Mouse (Mus musculus) CH12.LX (cell line): ENCODE data around the gene Csrp1.

Experiments used
- BHLHE40 ChIP-seq: IDR thresholded peaks from 2 replicates; pipeline ENCODE4 v1.6.1; 2011; ENCODE audit warnings: mild to moderate bottlenecking, low read depth, low read length, improper control_type of control experiment
- CTCF ChIP-seq, 2 experiments: IDR thresholded peaks in 1 of 2; conservative IDR thresholded peaks in 1 of 2; 2 replicates each; pipeline ENCODE4 v1.5.1; 2011 to 2012; ENCODE audit warnings: low read depth in 2 of 2, low read length in 2 of 2, improper control_type of control experiment in 1 of 2, inconsistent platforms in 1 of 2, mild to moderate bottlenecking in 1 of 2, moderate library complexity in 1 of 2
- ELF1 ChIP-seq: IDR thresholded peaks from 2 replicates; pipeline ENCODE4 v1.6.1; 2014; ENCODE audit warnings: low read depth, mild to moderate bottlenecking, inconsistent platforms, low read length, improper control_type of control experiment
- EP300 ChIP-seq: IDR thresholded peaks from 2 replicates; pipeline ENCODE4 v1.6.1; 2011; ENCODE audit warnings: low read length, improper control_type of control experiment
- MAFK ChIP-seq: IDR thresholded peaks from 2 replicates; pipeline ENCODE4 v1.6.1; 2011; ENCODE audit warnings: low read length, improper control_type of control experiment; ENCODE audit not compliant: insufficient replicate concordance
- MYC ChIP-seq: IDR thresholded peaks from 2 replicates; pipeline ENCODE4 v1.6.1; 2011; ENCODE audit warnings: low read depth, mild to moderate bottlenecking, improper control_type of control experiment, low read length
- POLR2A ChIP-seq: IDR thresholded peaks from 2 replicates; pipeline ENCODE4 v1.6.1; 2011; ENCODE audit warnings: low read depth, mild to moderate bottlenecking, improper control_type of control experiment, low read length
- POLR2AphosphoS2 ChIP-seq: IDR thresholded peaks from 2 replicates; pipeline ENCODE4 v1.6.1; 2011; ENCODE audit warnings: low read depth, low read length, improper control_type of control experiment
- TBP ChIP-seq: conservative IDR thresholded peaks from 2 replicates; pipeline ENCODE4 v1.6.1; 2011; ENCODE audit warnings: low read depth, low read length, improper control_type of control experiment
- ZC3H11A ChIP-seq: IDR thresholded peaks from 2 replicates; pipeline ENCODE4 v1.6.1; 2012; ENCODE audit warnings: low read depth, mild to moderate bottlenecking, inconsistent platforms, low read length, improper control_type of control experiment
- ZNF384 ChIP-seq: IDR thresholded peaks from 2 replicates; pipeline ENCODE4 v1.6.1; 2012; ENCODE audit warnings: low read depth, low read length, improper control_type of control experiment, inconsistent platforms

DNA sequence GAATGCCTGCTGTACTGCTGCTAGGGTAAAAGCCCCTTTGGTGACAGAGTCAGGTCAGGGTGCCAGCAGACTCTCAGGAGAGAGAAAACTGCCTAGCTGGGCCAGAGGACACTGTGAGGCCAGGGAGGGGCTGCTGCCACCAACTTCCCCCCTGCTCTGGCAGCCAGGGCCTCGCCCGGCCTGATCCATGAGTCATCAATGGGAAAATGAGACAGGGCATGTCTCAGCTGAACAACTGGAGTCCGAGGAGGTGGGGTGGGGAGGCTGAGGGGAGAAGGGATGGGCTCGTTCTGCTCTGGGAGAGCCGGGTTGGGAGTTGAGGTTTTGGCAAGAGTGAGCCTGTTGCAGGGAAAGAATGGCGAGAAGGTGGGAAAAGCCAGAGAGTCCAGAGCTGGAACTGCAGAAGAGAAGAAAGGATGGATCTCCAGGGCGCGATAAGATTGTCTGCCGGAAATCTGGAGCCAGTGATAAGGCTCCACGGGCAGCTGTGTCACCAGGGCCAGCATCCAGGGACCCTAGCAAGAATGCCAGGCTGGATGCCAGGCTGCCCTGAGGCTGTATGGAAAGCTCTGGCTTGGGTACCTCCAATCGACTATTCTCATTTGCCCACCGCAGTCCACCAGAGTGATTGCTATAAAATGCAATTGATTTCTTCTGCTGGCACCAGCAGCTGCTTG is 51.2 kb downstream of the Csrp1 start:
- TF ChIP-seq ZNF384: no peak
- TF ChIP-seq TBP: no peak
- no peak for TF ChIP-seq MAFK
- no peak for TF ChIP-seq CTCF (conservative IDR thresholded peaks at IDR 0.05 in 1 of 2, IDR thresholded peaks at IDR 0.05 in 1 of 2; ENCODE audit: low read depth in 2 of 2, low read length in 2 of 2)
- no peak for TF ChIP-seq MYC
- no peak for TF ChIP-seq EP300
- TF ChIP-seq POLR2A: no peak
- TF ChIP-seq ZC3H11A: no peak
- TF ChIP-seq POLR2AphosphoS2: no peak
- TF ChIP-seq ELF1: no peak
- no peak for TF ChIP-seq BHLHE40
